Mouse (Mus musculus) testis, adult 2 months (tissue): ENCODE results near the gene Ubxn6.

Experiments
- CTCF ChIP-seq: fragments of 200-500 bp; IDR thresholded peaks from 2 replicates; pipeline ENCODE4 v1.5.1; 2012; ENCODE audit warnings: low read depth, mild to moderate bottlenecking, inconsistent platforms, low read length, moderate library complexity; ENCODE audit not compliant: control insufficient read depth, insufficient read depth, insufficient replicate concordance
- POLR2A ChIP-seq: fragments of 200-500 bp; IDR thresholded peaks from 2 replicates; pipeline ENCODE4 v1.6.1; 2012; ENCODE audit warnings: low read depth, mild to moderate bottlenecking, inconsistent platforms, low read length, moderate library complexity; ENCODE audit not compliant: control insufficient read depth

DNA sequence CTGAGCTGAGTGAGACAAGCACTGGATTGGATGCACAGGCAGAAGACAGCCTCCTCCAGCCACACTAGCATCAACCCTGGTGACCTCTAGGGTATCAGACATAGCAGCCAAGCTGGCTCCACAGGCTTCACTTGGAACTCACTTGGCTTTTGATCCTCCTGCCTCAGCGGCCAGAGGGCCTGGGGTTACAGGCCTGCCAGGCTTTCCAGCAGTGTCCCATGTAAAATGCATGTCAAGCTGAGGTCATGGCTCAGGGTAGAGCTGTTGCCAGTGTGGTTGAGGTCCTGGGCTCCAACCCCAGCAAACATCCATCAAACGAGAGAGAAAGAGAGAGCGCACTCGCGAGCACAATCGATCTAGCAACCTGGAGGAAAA is 40.1 kb downstream of the Ubxn6 start:
- no peak for TF ChIP-seq CTCF
- TF ChIP-seq POLR2A: no peak
